Mouse (Mus musculus): ENCODE results near the gene Ankfy1. TPM values are rescaled to one million over a fixed set of nuclear protein-coding genes. Genes with fewer than 3 reads are reported as not detected.
A peak's percentile ranks its signal among the peaks of the same experiment; 100 is the strongest.
"Not testable (repeated sequence)": the region's sequence is repeated elsewhere in the genome, so short reads cannot be mapped to it uniquely, and the experiment has no call there.

Gene Ankfy1
- total RNA-seq, 1 experiment from 2014 or later, result 35.7 TPM

- ATAC-seq (replicated peaks in 1 of 2; ENCODE audit: insufficient read depth in 1 of 2, low FRiP score in 2 of 2, low TSS enrichment in 1 of 2, low read depth in 1 of 2, poor library complexity in 2 of 2, severe bottlenecking in 2 of 2), result no peak
These were observed 6.7 kb downstream of the Ankfy1 start for GRCm38 (mm10) chr11:72696368-72696971.

DNA sequence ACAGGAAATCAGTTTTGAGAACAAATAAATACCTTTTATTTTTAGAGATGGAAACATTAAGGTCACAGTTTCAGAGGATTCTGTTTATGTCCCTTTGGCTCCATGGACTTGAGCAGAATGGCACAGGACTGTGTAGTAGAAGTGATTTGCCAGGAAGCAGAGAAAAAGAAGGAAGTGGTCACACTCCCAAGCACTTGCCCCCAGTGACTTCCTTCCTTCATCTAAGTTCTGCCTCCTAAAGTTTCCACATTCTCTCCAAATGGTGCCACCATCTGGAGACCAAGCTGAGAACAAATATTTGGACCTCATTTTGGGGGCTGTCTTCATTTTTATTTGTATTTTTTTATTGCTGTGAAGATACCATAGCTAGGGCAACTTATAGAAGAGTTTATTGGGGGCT, 7.5 kb downstream of the Ankfy1 start:
- ATAC-seq (replicated peaks in 1 of 2; ENCODE audit: insufficient read depth in 1 of 2, low FRiP score in 2 of 2, low TSS enrichment in 1 of 2, low read depth in 1 of 2, poor library complexity in 2 of 2, severe bottlenecking in 2 of 2), result peak; percentile 45 to 56; a peak in 1 of 4 replicates

- ATAC-seq (replicated peaks in 1 of 2; ENCODE audit: insufficient read depth in 1 of 2, low FRiP score in 2 of 2, low TSS enrichment in 1 of 2, low read depth in 1 of 2, poor library complexity in 2 of 2, severe bottlenecking in 2 of 2), result not testable (repeated sequence)
These were observed 15.3 kb downstream of the Ankfy1 start for GRCm38 (mm10) chr11:72705111-72705510.

DNA sequence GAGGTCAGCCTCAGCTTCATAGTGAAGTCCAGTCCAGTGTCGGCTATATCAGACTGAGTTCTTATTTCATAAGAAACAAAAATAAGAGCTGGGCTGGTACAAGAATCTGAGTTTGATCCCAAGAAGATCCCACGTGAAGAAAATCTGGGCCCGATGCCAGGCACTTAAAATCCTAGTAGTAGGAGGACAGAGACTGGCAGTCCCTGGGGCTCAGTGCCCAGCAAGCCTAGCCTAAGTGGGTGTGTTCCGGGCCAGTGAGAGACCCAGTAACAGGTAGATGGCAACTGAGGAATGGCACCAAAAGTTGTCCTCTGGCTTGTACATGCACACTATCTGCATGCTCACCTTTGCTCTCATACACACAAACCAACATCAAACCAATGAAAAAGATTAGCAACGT, 22.9 kb downstream of the Ankfy1 start:
- ATAC-seq (replicated peaks in 1 of 2; ENCODE audit: insufficient read depth in 1 of 2, low FRiP score in 2 of 2, low TSS enrichment in 1 of 2, low read depth in 1 of 2, poor library complexity in 2 of 2, severe bottlenecking in 2 of 2), result no peak

DNA sequence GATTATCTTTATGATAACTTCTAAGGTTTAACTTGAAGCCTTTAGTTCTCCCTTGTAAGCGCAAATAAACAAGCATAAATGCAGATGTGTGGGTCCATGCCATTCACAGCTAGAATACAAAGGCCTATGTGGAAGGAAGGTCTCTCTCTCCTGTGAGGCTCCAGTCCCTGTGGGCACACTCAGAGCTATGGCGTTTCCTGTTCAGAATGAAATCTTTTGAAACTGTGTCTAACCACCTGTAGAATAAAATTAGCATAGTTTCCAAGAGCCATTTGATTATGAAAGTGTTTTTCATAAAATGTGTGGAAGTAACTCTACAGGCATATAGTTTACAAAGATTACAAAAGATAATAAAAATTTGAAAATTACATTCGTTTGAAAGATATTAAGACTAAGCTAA, 28.4 kb downstream of the Ankfy1 start:
- no peak for ATAC-seq (replicated peaks in 1 of 2; ENCODE audit: insufficient read depth in 1 of 2, low FRiP score in 2 of 2, low TSS enrichment in 1 of 2, low read depth in 1 of 2, poor library complexity in 2 of 2, severe bottlenecking in 2 of 2)

GRCm38 (mm10) chr11:72723165-72723564, 33.4 kb downstream of the Ankfy1 start:
- no peak for ATAC-seq (replicated peaks in 1 of 2; ENCODE audit: insufficient read depth in 1 of 2, low FRiP score in 2 of 2, low TSS enrichment in 1 of 2, low read depth in 1 of 2, poor library complexity in 2 of 2, severe bottlenecking in 2 of 2)

- no peak for ATAC-seq (replicated peaks in 1 of 2; ENCODE audit: insufficient read depth in 1 of 2, low FRiP score in 2 of 2, low TSS enrichment in 1 of 2, low read depth in 1 of 2, poor library complexity in 2 of 2, severe bottlenecking in 2 of 2)
These were observed 34.1 kb downstream of the Ankfy1 start for GRCm38 (mm10) chr11:72723871-72724270.

DNA sequence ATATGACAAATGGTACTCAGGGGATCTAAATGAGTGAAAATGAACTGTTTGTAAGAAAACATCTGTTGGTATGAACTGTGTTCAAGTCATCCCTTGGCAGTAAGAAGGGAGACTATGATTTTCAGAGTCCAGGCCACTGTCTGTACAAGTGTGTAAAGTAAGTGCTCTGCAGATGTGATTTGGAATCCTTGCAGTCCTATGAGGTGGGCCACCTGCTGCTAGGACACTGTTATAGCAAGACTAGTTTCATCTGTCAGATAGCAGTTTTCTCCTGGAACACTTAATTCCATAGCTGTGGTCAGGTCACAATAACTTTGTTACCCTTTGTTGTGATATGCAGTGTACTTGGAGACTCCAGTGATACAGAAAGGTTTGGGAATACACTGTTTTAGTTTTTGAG, 36.2 kb downstream of the Ankfy1 start:
- no peak for ATAC-seq (replicated peaks in 1 of 2; ENCODE audit: insufficient read depth in 1 of 2, low FRiP score in 2 of 2, low TSS enrichment in 1 of 2, low read depth in 1 of 2, poor library complexity in 2 of 2, severe bottlenecking in 2 of 2)

DNA sequence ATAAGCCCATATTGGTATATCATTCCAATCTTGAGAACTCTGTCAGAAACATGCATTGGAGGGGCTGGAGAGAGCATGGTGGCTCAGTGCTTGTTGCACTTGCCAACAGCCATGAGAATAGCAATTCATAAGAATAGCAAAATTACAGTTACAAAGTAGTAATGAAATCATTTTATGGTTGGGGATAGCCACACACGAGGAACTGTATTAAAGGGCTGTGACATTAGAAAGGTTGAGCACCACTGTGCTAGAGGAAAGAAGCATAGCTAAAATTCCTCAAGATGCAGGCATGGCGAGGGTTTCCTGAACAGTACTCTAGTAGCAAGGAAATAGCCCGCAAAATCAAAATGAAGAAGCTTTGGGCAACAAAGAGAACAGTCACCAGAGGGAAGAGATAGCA, 43.9 kb downstream of the Ankfy1 start:
- ATAC-seq (replicated peaks in 1 of 2; ENCODE audit: insufficient read depth in 1 of 2, low FRiP score in 2 of 2, low TSS enrichment in 1 of 2, low read depth in 1 of 2, poor library complexity in 2 of 2, severe bottlenecking in 2 of 2), result no peak

- no peak for ATAC-seq (replicated peaks in 1 of 2; ENCODE audit: insufficient read depth in 1 of 2, low FRiP score in 2 of 2, low TSS enrichment in 1 of 2, low read depth in 1 of 2, poor library complexity in 2 of 2, severe bottlenecking in 2 of 2)
These were observed 45.2 kb downstream of the Ankfy1 start for GRCm38 (mm10) chr11:72734840-72735518.

DNA sequence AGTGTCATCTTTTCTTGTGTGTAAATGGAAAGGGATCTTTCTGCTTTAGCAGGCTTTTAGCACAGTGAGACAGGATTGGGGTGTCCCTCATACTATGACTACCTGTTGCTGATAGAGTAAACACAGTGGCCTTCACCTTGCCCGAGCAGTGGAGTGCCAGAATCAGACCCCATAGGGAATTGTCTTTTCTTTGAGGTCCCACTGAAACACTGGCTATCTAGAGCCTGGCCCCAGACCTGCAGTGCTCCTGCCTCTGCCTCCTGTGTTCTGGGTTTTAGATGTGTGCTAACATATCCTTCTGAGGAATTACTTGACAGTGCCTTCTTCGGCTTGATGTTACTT, 45.7 kb downstream of the Ankfy1 start:
- no peak for ATAC-seq (replicated peaks in 1 of 2; ENCODE audit: insufficient read depth in 1 of 2, low FRiP score in 2 of 2, low TSS enrichment in 1 of 2, low read depth in 1 of 2, poor library complexity in 2 of 2, severe bottlenecking in 2 of 2)

- no peak for ATAC-seq (replicated peaks in 1 of 2; ENCODE audit: insufficient read depth in 1 of 2, low FRiP score in 2 of 2, low TSS enrichment in 1 of 2, low read depth in 1 of 2, poor library complexity in 2 of 2, severe bottlenecking in 2 of 2)
These were observed 46.5 kb downstream of the Ankfy1 start for GRCm38 (mm10) chr11:72736320-72736719.

DNA sequence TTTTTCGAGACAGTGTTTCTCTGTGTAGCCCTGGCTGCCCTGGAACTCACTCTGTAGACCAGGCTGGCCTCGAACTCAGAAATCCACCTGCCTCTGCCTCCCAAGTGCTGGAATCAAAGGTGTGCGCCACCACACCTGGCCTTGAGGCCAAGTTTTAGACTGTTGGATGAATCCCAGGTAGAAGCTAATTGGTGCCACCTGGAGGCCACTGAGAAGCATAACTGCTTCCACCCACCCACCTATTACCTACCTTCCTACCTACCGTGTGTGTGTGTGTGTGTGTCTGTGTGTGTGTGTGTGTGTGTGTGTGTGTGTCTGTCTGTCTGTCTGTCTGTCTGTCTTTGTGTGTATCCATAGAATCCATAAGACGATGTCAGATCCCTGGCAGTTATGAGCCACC, 47.7 kb downstream of the Ankfy1 start:
- not testable (repeated sequence) for ATAC-seq (replicated peaks in 1 of 2; ENCODE audit: insufficient read depth in 1 of 2, low FRiP score in 2 of 2, low TSS enrichment in 1 of 2, low read depth in 1 of 2, poor library complexity in 2 of 2, severe bottlenecking in 2 of 2)

DNA sequence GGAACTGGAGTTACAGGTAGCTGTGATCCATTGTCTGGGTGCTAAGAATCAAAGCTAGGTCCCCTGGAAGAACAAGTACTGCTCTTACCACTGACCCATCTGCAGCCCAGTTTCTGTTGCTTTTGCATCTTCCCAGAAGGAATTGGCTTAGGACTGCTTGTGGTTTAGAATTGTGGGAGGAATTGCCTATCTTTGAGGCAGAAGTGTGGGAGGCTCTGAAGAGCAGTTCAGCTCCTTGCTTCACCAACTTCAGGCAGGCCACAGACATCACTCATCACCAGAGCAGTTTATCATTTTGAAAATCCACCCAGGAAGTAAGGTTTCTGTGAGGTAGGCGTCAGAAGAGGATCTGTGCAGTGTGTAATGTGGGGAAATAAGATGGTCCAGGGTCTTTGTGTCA, 49.2 kb downstream of the Ankfy1 start:
- ATAC-seq (replicated peaks in 1 of 2; ENCODE audit: insufficient read depth in 1 of 2, low FRiP score in 2 of 2, low TSS enrichment in 1 of 2, low read depth in 1 of 2, poor library complexity in 2 of 2, severe bottlenecking in 2 of 2), result no peak

GRCm38 (mm10) chr11:72751956-72752355, 62.1 kb downstream of the Ankfy1 start:
- ATAC-seq (replicated peaks in 1 of 2; ENCODE audit: insufficient read depth in 1 of 2, low FRiP score in 2 of 2, low TSS enrichment in 1 of 2, low read depth in 1 of 2, poor library complexity in 2 of 2, severe bottlenecking in 2 of 2), result peak; percentile 83 to 87

GRCm38 (mm10) chr11:72758316-72758715, 68.5 kb downstream of the Ankfy1 start:
- ATAC-seq (replicated peaks in 1 of 2; ENCODE audit: insufficient read depth in 1 of 2, low FRiP score in 2 of 2, low TSS enrichment in 1 of 2, low read depth in 1 of 2, poor library complexity in 2 of 2, severe bottlenecking in 2 of 2), result no peak

DNA sequence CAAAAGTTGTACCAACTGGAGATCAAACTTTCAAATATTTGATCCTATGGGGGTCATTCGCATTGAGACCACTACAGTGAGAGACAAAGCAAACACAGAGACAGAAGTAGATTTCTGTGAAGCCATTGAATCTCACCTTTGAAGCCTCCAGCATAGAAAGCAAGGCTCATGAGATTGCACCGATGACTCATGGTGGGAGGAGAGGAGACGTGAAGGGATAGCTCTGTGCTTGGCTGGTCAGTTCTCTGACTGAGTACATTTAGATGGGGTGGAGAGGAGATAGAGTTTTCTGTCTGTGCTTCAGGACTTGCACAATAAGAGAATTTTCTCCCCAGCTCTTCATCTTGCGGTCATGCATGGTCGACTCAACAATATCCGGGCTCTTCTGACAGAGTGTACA, 69.8 kb downstream of the Ankfy1 start:
- ATAC-seq (replicated peaks in 1 of 2; ENCODE audit: insufficient read depth in 1 of 2, low FRiP score in 2 of 2, low TSS enrichment in 1 of 2, low read depth in 1 of 2, poor library complexity in 2 of 2, severe bottlenecking in 2 of 2), result no peak

GRCm38 (mm10) chr11:72760781-72761180, 71.0 kb downstream of the Ankfy1 start:
- ATAC-seq (replicated peaks in 1 of 2; ENCODE audit: insufficient read depth in 1 of 2, low FRiP score in 2 of 2, low TSS enrichment in 1 of 2, low read depth in 1 of 2, poor library complexity in 2 of 2, severe bottlenecking in 2 of 2), result no peak

GRCm38 (mm10) chr11:72764270-72764669, 74.5 kb downstream of the Ankfy1 start:
- no peak for ATAC-seq (replicated peaks in 1 of 2; ENCODE audit: insufficient read depth in 1 of 2, low FRiP score in 2 of 2, low TSS enrichment in 1 of 2, low read depth in 1 of 2, poor library complexity in 2 of 2, severe bottlenecking in 2 of 2)
